Mouse (Mus musculus) lung, postnatal 10 days (tissue): ENCODE data around the gene Tjap1.
A peak's percentile ranks its signal among the peaks of the same experiment; 100 is the strongest.

Source experiments
- DNase-seq: peaks from one replicate; pipeline ENCODE4 v3.0.0; 2021

Tjap1 gene

GRCm38 (mm10) chr17:46278011-46278765 is 4.6 kb downstream of the Tjap1 start:
- no peak for DNase-seq

GRCm38 (mm10) chr17:46277586-46277985 is 5.2 kb downstream of the Tjap1 start:
- DNase-seq = no peak

GRCm38 (mm10) chr17:46275506-46275905 is 7.3 kb downstream of the Tjap1 start:
- DNase-seq = no peak

- DNase-seq = no peak
These were observed 7.8 kb downstream of the Tjap1 start for GRCm38 (mm10) chr17:46275034-46275433.

- DNase-seq = no peak
These were observed 8.4 kb downstream of the Tjap1 start for GRCm38 (mm10) chr17:46274465-46274864.

GRCm38 (mm10) chr17:46273803-46274236 is 9.0 kb downstream of the Tjap1 start:
- DNase-seq = no peak

- DNase-seq = no peak
These were observed 10.2 kb downstream of the Tjap1 start for GRCm38 (mm10) chr17:46272675-46273074.

- no peak for DNase-seq
These were observed 10.8 kb downstream of the Tjap1 start for GRCm38 (mm10) chr17:46272058-46272457.

GRCm38 (mm10) chr17:46269771-46270534 is 12.9 kb downstream of the Tjap1 start:
- DNase-seq = no peak

- DNase-seq = no peak
These were observed 14.7 kb downstream of the Tjap1 start for GRCm38 (mm10) chr17:46268026-46268720.

- DNase-seq = no peak
These were observed 15.3 kb downstream of the Tjap1 start for GRCm38 (mm10) chr17:46267511-46267910.

- DNase-seq = no peak
These were observed 15.8 kb downstream of the Tjap1 start for GRCm38 (mm10) chr17:46266986-46267385.

- peak; percentile 91 for DNase-seq
These were observed 16.8 kb downstream of the Tjap1 start for GRCm38 (mm10) chr17:46265918-46266618.

GRCm38 (mm10) chr17:46265502-46265901 is 17.3 kb downstream of the Tjap1 start:
- no peak for DNase-seq

GRCm38 (mm10) chr17:46262201-46262694 is 20.6 kb downstream of the Tjap1 start:
- no peak for DNase-seq

GRCm38 (mm10) chr17:46259675-46260074 is 23.2 kb downstream of the Tjap1 start:
- no peak for DNase-seq

- DNase-seq = no peak
These were observed 24.4 kb downstream of the Tjap1 start for GRCm38 (mm10) chr17:46258279-46259053.

- no peak for DNase-seq
These were observed 27.7 kb downstream of the Tjap1 start for GRCm38 (mm10) chr17:46255147-46255546.

- no peak for DNase-seq
These were observed 28.7 kb downstream of the Tjap1 start for GRCm38 (mm10) chr17:46254106-46254505.

GRCm38 (mm10) chr17:46253452-46254084 is 29.3 kb downstream of the Tjap1 start, which contains the start of gene Lrrc73:
Gene Lrrc73 (plus strand): TSS chr17:46253531.
- DNase-seq = peak; percentile 94
